8 mouse cellular contexts compared by ENCODE assay signal in the genomic region with DNA sequence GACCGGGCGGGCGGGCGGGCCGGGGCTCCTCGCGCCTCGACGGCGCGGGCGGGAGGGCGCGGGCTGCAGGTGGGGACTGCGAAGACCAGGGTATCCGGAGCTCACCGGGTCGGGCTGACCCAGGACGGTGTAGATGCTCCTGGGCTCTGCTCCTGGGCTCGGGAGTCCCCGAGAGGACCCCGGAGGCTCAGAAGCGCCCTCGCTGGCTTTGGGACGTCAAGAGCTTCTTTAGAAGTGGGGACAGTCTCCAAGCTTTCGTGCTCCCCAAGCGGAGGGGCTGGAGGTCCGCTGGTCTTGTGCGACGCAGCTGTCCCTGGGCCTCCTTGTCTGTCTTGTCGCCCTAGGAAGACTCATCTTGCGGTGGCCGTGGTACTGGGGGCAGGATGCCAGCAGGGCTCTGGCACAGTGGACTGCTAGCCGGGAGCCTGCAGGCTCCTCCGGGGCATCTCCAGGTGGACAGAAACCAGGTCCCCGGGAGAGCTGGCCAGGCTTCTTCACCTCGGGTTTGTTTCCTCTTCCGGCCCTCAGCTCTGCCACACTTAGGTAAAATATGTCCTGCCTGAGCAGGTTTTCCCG. TPM values are rescaled to one million over a fixed set of nuclear protein-coding genes. Genes with fewer than 3 reads are reported as not detected.
DNase-seq lines count a peak whose midpoint lies in the region; ATAC-seq and TF ChIP-seq lines count a peak whose summit lies in the region.

No protein-coding gene starts in this region.

- no peaks in the 10 kb centered on the region for H3K27me3 ChIP-seq in embryonic facial prominence, embryonic 11.5 days (ENCODE audit: control insufficient read depth, insufficient read depth, low read length)
- H3K27me3 ChIP-seq in heart, embryonic 11.5 days (ENCODE audit: control insufficient read depth, insufficient read depth, low read length) = peaks cover 2% of the 10 kb centered on the region; the same call in 1 of the 2 replicates
- no peaks in the 10 kb centered on the region for H3K27me3 ChIP-seq in kidney, embryonic 15.5 days
- no peaks in the 10 kb centered on the region for H3K27me3 ChIP-seq in lung, postnatal 0 days (replicated peaks; ENCODE audit: insufficient read depth, low read length)

- WGBS in embryonic facial prominence, embryonic 11.5 days = 0% methylated on average over 34 of the region's 39 CpGs
- WGBS in heart, embryonic 11.5 days (ENCODE audit: insufficient replicate concordance) = under 1% methylated on average over 39 of the region's 39 CpGs
- WGBS in kidney, embryonic 15.5 days = under 1% methylated on average over 35 of the region's 39 CpGs
- WGBS in lung, postnatal 0 days = 3% methylated on average over 27 of the region's 39 CpGs

- no peaks in the 10 kb centered on the region for H3K36me3 ChIP-seq in embryonic facial prominence, embryonic 11.5 days (replicated peaks; ENCODE audit: control insufficient read depth, insufficient read depth, low read depth, low read length)
- no peaks in the 10 kb centered on the region; the same call in 1 of the 2 replicates for H3K36me3 ChIP-seq in heart, embryonic 11.5 days (ENCODE audit: control insufficient read depth, insufficient read depth, low read length)
- H3K36me3 ChIP-seq in kidney, embryonic 15.5 days = peaks cover 15% of the 10 kb centered on the region
- H3K36me3 ChIP-seq in lung, postnatal 0 days (ENCODE audit: insufficient read depth, low read length) = 0 out of 2 replicates have a peak, but pooled peaks cover 5% of the 10 kb centered on the region

- H3K4me2 ChIP-seq in embryonic facial prominence, embryonic 11.5 days (ENCODE audit: low read depth, low read length) = peak overlapping the region; percentile 89
- peak overlapping the region; percentile 95 for H3K4me2 ChIP-seq in heart, embryonic 11.5 days
- H3K4me2 ChIP-seq in kidney, embryonic 15.5 days = peak overlapping the region; percentile 77
- peak overlapping the region; percentile 74 for H3K4me2 ChIP-seq in lung, postnatal 0 days (replicated peaks; ENCODE audit: low read depth, low read length)

- peak overlapping the region; percentile 86 for H3K9ac ChIP-seq in embryonic facial prominence, embryonic 11.5 days (replicated peaks; ENCODE audit: low read length)
- peak overlapping the region; percentile 91 for H3K9ac ChIP-seq in heart, embryonic 11.5 days (ENCODE audit: low read depth, low read length)
- H3K9ac ChIP-seq in kidney, embryonic 15.5 days = peak overlapping the region; percentile 78
- H3K9ac ChIP-seq in lung, postnatal 0 days (replicated peaks; ENCODE audit: low read depth) = peak overlapping the region; percentile 80

- ATAC-seq in embryonic facial prominence, embryonic 11.5 days (replicated peaks; ENCODE audit: insufficient number of reproducible peaks, low FRiP score, low TSS enrichment, low read depth) = peak; percentile 53; the same call in 1 of the 2 replicates
- ATAC-seq in heart, embryonic 11.5 days (replicated peaks; ENCODE audit: insufficient number of reproducible peaks, low FRiP score, low TSS enrichment) = peak; percentile 16; the same call in 1 of the 2 replicates
- ATAC-seq in kidney, embryonic 15.5 days (replicated peaks; ENCODE audit: low FRiP score) = peak; percentile 27
- ATAC-seq in lung, postnatal 0 days = peak; percentile 1

- peak; percentile 70 for DNase-seq in A20 (ENCODE audit: low read depth, low spot score)
- peak; percentile 84 for DNase-seq in adrenal gland, adult 2 months
- peak; percentile 40 for DNase-seq in embryonic facial prominence, embryonic 11.5 days (ENCODE audit: low spot score)
- peak; percentile 48 for DNase-seq in lung, postnatal 0 days (ENCODE audit: low spot score)
- peak; percentile 49 for DNase-seq in retina, embryonic 14.5 days (ENCODE audit: low spot score)
- peak; percentile 46 for DNase-seq in urinary bladder, postnatal 25 days (ENCODE audit: low spot score)

- H3K4me3 ChIP-seq in embryonic facial prominence, embryonic 11.5 days (ENCODE audit: low read depth, low read length) = peak overlapping the region; percentile 86
- H3K4me3 ChIP-seq in heart, embryonic 11.5 days (ENCODE audit: low read depth, low read length) = peak overlapping the region; percentile 88
- H3K4me3 ChIP-seq in kidney, embryonic 15.5 days (replicated peaks) = peak overlapping the region; percentile 79
- H3K4me3 ChIP-seq in lung, postnatal 0 days (ENCODE audit: low read depth, low read length) = peak overlapping the region; percentile 88

- TF ChIP-seq CTCF in lung, postnatal 0 days (IDR thresholded peaks at IDR 0.05) = no peak; the same call in 1 of the 2 replicates

- no peak for TF ChIP-seq EP300 in lung, postnatal 0 days (IDR thresholded peaks at IDR 0.05)

- H3K27ac ChIP-seq in embryonic facial prominence, embryonic 11.5 days (replicated peaks; ENCODE audit: low read depth, low read length) = peak overlapping the region; percentile 56
- peak overlapping the region; percentile 96 for H3K27ac ChIP-seq in heart, embryonic 11.5 days (ENCODE audit: low read depth, low read length)
- H3K27ac ChIP-seq in kidney, embryonic 15.5 days = peak overlapping the region; percentile 91
- peak overlapping the region; percentile 91 for H3K27ac ChIP-seq in lung, postnatal 0 days (ENCODE audit: low read length)

- no peaks in the 10 kb centered on the region for H3K9me3 ChIP-seq in embryonic facial prominence, embryonic 11.5 days (replicated peaks; ENCODE audit: control insufficient read depth, low read length)
- H3K9me3 ChIP-seq in heart, embryonic 11.5 days (replicated peaks; ENCODE audit: control insufficient read depth, low read length) = no peaks in the 10 kb centered on the region
- no peaks in the 10 kb centered on the region for H3K9me3 ChIP-seq in kidney, embryonic 15.5 days (replicated peaks)
- H3K9me3 ChIP-seq in lung, postnatal 0 days (ENCODE audit: low read length) = no peaks in the 10 kb centered on the region

- H3K4me1 ChIP-seq in embryonic facial prominence, embryonic 11.5 days (ENCODE audit: control insufficient read depth, insufficient read depth, low read length) = peaks cover 7% of the 10 kb centered on the region
- peaks cover 37% of the 10 kb centered on the region for H3K4me1 ChIP-seq in heart, embryonic 11.5 days (ENCODE audit: control insufficient read depth, insufficient read depth, low read length)
- peaks cover 37% of the 10 kb centered on the region for H3K4me1 ChIP-seq in kidney, embryonic 15.5 days
- H3K4me1 ChIP-seq in lung, postnatal 0 days (ENCODE audit: insufficient read depth, low read depth, low read length) = peaks cover 25% of the 10 kb centered on the region

RNA-seq across cellular contexts. Expression of a gene that starts 1.3 kb away (rescaled TPM):
- 10 to 100 TPM; 27.4 to 47.7 TPM for total RNA-seq in adrenal gland, adult 2 months (2021)
- polyA plus RNA-seq in adrenal gland, adult 2 months (2012; rRNA removed) = 43.2 and 47.8 TPM in 2 replicates
- 38.0 and 43.6 TPM in 2 replicates for polyA plus RNA-seq in embryonic facial prominence, embryonic 11.5 days (2014; fragmentation: Nextera tagmentation; extraction: Ambion mirVana)
- 51.7 and 52.6 TPM in 2 replicates for polyA plus RNA-seq in heart, embryonic 11.5 days (2014; fragmentation: Nextera tagmentation; extraction: Ambion mirVana)
- polyA plus RNA-seq in kidney, embryonic 15.5 days (2015; fragmentation: Nextera tagmentation; extraction: Ambion mirVana) = 46.1 and 52.5 TPM in 2 replicates
- polyA plus RNA-seq in lung, postnatal 0 days (2015; fragmentation: Nextera tagmentation; extraction: Ambion mirVana) = 41.8 and 43.4 TPM in 2 replicates

RNA-seq across cellular contexts. Expression of a gene that starts 12.6 kb away (rescaled TPM):
- total RNA-seq in adrenal gland, adult 2 months (2021) = 10 to 100 TPM; 37.0 to 39.2 TPM
- 120 and 126 TPM in 2 replicates for polyA plus RNA-seq in adrenal gland, adult 2 months (2012; rRNA removed)
- 17.2 and 17.7 TPM in 2 replicates for polyA plus RNA-seq in embryonic facial prominence, embryonic 11.5 days (2014; fragmentation: Nextera tagmentation; extraction: Ambion mirVana)
- 9.5 and 9.9 TPM in 2 replicates for polyA plus RNA-seq in heart, embryonic 11.5 days (2014; fragmentation: Nextera tagmentation; extraction: Ambion mirVana)
- 18.0 and 19.9 TPM in 2 replicates for polyA plus RNA-seq in kidney, embryonic 15.5 days (2015; fragmentation: Nextera tagmentation; extraction: Ambion mirVana)
- polyA plus RNA-seq in lung, postnatal 0 days (2015; fragmentation: Nextera tagmentation; extraction: Ambion mirVana) = 13.9 and 16.0 TPM in 2 replicates

RNA-seq across cellular contexts. Expression of a gene that starts 16.7 kb away (rescaled TPM):
- total RNA-seq in adrenal gland, adult 2 months (2021) = 1 to 10 TPM in 1 of 2 experiments, under 1 TPM in 1; 0.61 to 1.3 TPM
- 1.1 and 1.9 TPM in 2 replicates for polyA plus RNA-seq in adrenal gland, adult 2 months (2012; rRNA removed)
- 0.24 and 0.28 TPM in 2 replicates for polyA plus RNA-seq in embryonic facial prominence, embryonic 11.5 days (2014; fragmentation: Nextera tagmentation; extraction: Ambion mirVana)
- 1.4 and 1.5 TPM in 2 replicates for polyA plus RNA-seq in heart, embryonic 11.5 days (2014; fragmentation: Nextera tagmentation; extraction: Ambion mirVana)
- polyA plus RNA-seq in kidney, embryonic 15.5 days (2015; fragmentation: Nextera tagmentation; extraction: Ambion mirVana) = 0.05 and 0.12 TPM in 2 replicates
- 0.11 and 0.18 TPM in 2 replicates for polyA plus RNA-seq in lung, postnatal 0 days (2015; fragmentation: Nextera tagmentation; extraction: Ambion mirVana)

RNA-seq across cellular contexts. Expression of a gene that starts 46.7 kb away (rescaled TPM):
- 10 to 100 TPM; 11.2 to 12.3 TPM for total RNA-seq in adrenal gland, adult 2 months (2021)
- 30.6 and 31.8 TPM in 2 replicates for polyA plus RNA-seq in adrenal gland, adult 2 months (2012; rRNA removed)
- polyA plus RNA-seq in embryonic facial prominence, embryonic 11.5 days (2014; fragmentation: Nextera tagmentation; extraction: Ambion mirVana) = 15.6 and 17.0 TPM in 2 replicates
- polyA plus RNA-seq in heart, embryonic 11.5 days (2014; fragmentation: Nextera tagmentation; extraction: Ambion mirVana) = 13.1 and 14.1 TPM in 2 replicates
- 13.8 and 16.0 TPM in 2 replicates for polyA plus RNA-seq in kidney, embryonic 15.5 days (2015; fragmentation: Nextera tagmentation; extraction: Ambion mirVana)
- polyA plus RNA-seq in lung, postnatal 0 days (2015; fragmentation: Nextera tagmentation; extraction: Ambion mirVana) = 5.6 and 6.2 TPM in 2 replicates

RNA-seq across cellular contexts. Expression of a gene that starts 52.3 kb away (rescaled TPM):
- total RNA-seq in adrenal gland, adult 2 months (2021) = 10 to 100 TPM; 10.9 to 11.2 TPM
- 29.7 and 30.3 TPM in 2 replicates for polyA plus RNA-seq in adrenal gland, adult 2 months (2012; rRNA removed)
- polyA plus RNA-seq in embryonic facial prominence, embryonic 11.5 days (2014; fragmentation: Nextera tagmentation; extraction: Ambion mirVana) = 10.3 and 11.3 TPM in 2 replicates
- 10.5 and 11.4 TPM in 2 replicates for polyA plus RNA-seq in heart, embryonic 11.5 days (2014; fragmentation: Nextera tagmentation; extraction: Ambion mirVana)
- 17.8 and 19.3 TPM in 2 replicates for polyA plus RNA-seq in kidney, embryonic 15.5 days (2015; fragmentation: Nextera tagmentation; extraction: Ambion mirVana)
- 14.8 and 15.1 TPM in 2 replicates for polyA plus RNA-seq in lung, postnatal 0 days (2015; fragmentation: Nextera tagmentation; extraction: Ambion mirVana)

Comparison
In these comparisons a context has a peak if more than half of its experiments do, and no peak if none do; other contexts are left out.
1. Peak in every context shown above with its lines: DNase-seq, ATAC-seq, H3K4me3 ChIP-seq and H3K27ac ChIP-seq.
2. ATAC-seq: peak in every context shown above with its lines; median percentile 53 in embryonic facial prominence, embryonic 11.5 days; 27 in kidney, embryonic 15.5 days; 16 in heart, embryonic 11.5 days; 1 in lung, postnatal 0 days.